In the genomic region with DNA sequence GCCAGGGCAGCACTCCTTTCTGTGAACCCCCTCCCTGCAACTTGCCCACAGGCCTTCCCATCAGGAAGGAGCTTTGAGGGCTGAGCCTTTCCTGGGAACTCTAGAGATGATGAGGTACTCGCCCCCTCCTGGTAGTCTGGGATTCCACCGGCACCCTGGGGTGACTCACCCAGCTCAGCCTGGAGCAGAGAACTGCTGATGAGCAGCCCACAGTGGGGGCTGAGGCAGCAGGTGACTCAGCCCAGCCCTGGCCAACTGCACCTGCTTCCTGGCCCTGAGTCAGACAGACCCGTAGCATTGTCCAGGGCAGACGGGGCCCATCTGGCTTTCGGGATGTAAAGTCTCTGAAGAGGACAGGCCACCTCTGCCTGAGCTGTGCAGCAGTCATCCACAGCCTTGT, we compare ENCODE assay signal across 12 mouse cellular contexts. TPM values are rescaled to one million over a fixed set of nuclear protein-coding genes. Genes with fewer than 3 reads are reported as not detected.
DNase-seq lines count a peak whose midpoint lies in the region; ATAC-seq and TF ChIP-seq lines count a peak whose summit lies in the region.
"Had no signal": no experiment of that assay in that cellular context is flagged by ENCODE, and none has a peak within 500 bp of the region (broad histone marks: within the 10 kb centered on the region; RNA-seq: fewer than 3 reads in every experiment).

No protein-coding gene starts in this region.

- no peak overlapping the region for H3K27ac ChIP-seq in layer of hippocampus, adult 2 months
- no peak overlapping the region for H3K27ac ChIP-seq in limb, embryonic 10.5 days
- H3K27ac ChIP-seq in forebrain, embryonic 11.5 days (ENCODE audit: low read depth, low read length), result no peak overlapping the region
- H3K27ac ChIP-seq: liver, embryonic 13.5 days; midbrain, embryonic 10.5 days had no signal

- no peaks in the 10 kb centered on the region for H3K36me3 ChIP-seq in limb, embryonic 10.5 days
- H3K36me3 ChIP-seq in forebrain, embryonic 11.5 days (ENCODE audit: control insufficient read depth, insufficient read depth, low read length), result no peaks in the 10 kb centered on the region
- H3K36me3 ChIP-seq: liver, embryonic 13.5 days; midbrain, embryonic 10.5 days had no signal

- WGBS in limb, embryonic 10.5 days, result 65% methylated on average over 5 of the region's 5 CpGs
- 68% methylated on average over 5 of the region's 5 CpGs for WGBS in forebrain, embryonic 11.5 days

- no peak for ATAC-seq in forebrain, embryonic 11.5 days (replicated peaks; ENCODE audit: low FRiP score)

- no peak overlapping the region for H3K4me2 ChIP-seq in forebrain, embryonic 11.5 days (ENCODE audit: low read depth, low read length, severe bottlenecking)
- H3K4me2 ChIP-seq: liver, embryonic 13.5 days had no signal

- no peaks in the 10 kb centered on the region for H3K9me3 ChIP-seq in limb, embryonic 10.5 days (replicated peaks)
- H3K9me3 ChIP-seq in forebrain, embryonic 11.5 days (ENCODE audit: control insufficient read depth, low read length), result no peaks in the 10 kb centered on the region
- H3K9me3 ChIP-seq: liver, embryonic 13.5 days; midbrain, embryonic 10.5 days had no signal

- intact Hi-C loops in left cerebral cortex, postnatal 36 days (cut with DNase I), result no loop called here

- DNase-seq in layer of hippocampus, adult 2 months (ENCODE audit: low spot score in 2 of 2), result peak; percentile 26 to 27
- no peak for DNase-seq in layer of hippocampus, postnatal 36 days
- DNase-seq in MN1 (ENCODE audit: low spot score), result peak; percentile 74
- peak; percentile 88 for DNase-seq in brain, adult 2 months (ENCODE audit: low read depth, low spot score)
- peak; percentile 28 to 55 for DNase-seq in left cerebral cortex, postnatal 36 days (ENCODE audit: low spot score in 2 of 2)
- DNase-seq in limb, embryonic 10.5 days (ENCODE audit: low spot score), result no peak
- DNase-seq in forebrain, embryonic 11.5 days (ENCODE audit: low spot score), result no peak
- DNase-seq in thymus, postnatal 4 days, result no peak
- DNase-seq: heart, adult 11 months; liver, embryonic 13.5 days; thymus, postnatal 14 days had no signal

- no peak overlapping the region for H3K9ac ChIP-seq in forebrain, embryonic 11.5 days (ENCODE audit: low read length)
- H3K9ac ChIP-seq: liver, embryonic 13.5 days had no signal

- TF ChIP-seq CTCF in layer of hippocampus, adult 2 months (conservative IDR thresholded peaks at IDR 0.05), result peak; percentile 47

- peaks cover 26% of the 10 kb centered on the region for H3K27me3 ChIP-seq in limb, embryonic 10.5 days (ENCODE audit: low read depth, poor library complexity, severe bottlenecking)
- peaks cover 10% of the 10 kb centered on the region for H3K27me3 ChIP-seq in forebrain, embryonic 11.5 days (ENCODE audit: control insufficient read depth, insufficient read depth, low read length)

- H3K4me3 ChIP-seq in layer of hippocampus, adult 2 months, result no peak overlapping the region
- H3K4me3 ChIP-seq in limb, embryonic 10.5 days, result no peak overlapping the region
- H3K4me3 ChIP-seq in forebrain, embryonic 11.5 days (ENCODE audit: low read depth, low read length), result no peak overlapping the region
- H3K4me3 ChIP-seq: liver, embryonic 13.5 days; midbrain, embryonic 10.5 days had no signal

- peaks cover 6% of the 10 kb centered on the region for H3K4me1 ChIP-seq in limb, embryonic 10.5 days
- H3K4me1 ChIP-seq in forebrain, embryonic 11.5 days (replicated peaks; ENCODE audit: control insufficient read depth, insufficient read depth, low read length), result 0 out of 2 replicates have a peak, but pooled peaks cover 2% of the 10 kb centered on the region

RNA-seq across cellular contexts. Expression of a gene that starts 4.9 kb away (rescaled TPM):
- total RNA-seq in layer of hippocampus, adult 2 months (2021), result under 1 TPM in 1 of 2 experiments, not detected in 1; 0.79 TPM
- total RNA-seq in layer of hippocampus, postnatal 36 days (2021), result 1 to 10 TPM; 1.0 to 1.1 TPM
- under 1 TPM in 1 of 2 experiments, not detected in 1; 0.52 TPM for total RNA-seq in left cerebral cortex, postnatal 36 days (2021)
- 1.6 TPM in 2 replicates for polyA plus RNA-seq in limb, embryonic 10.5 days (2016; fragmentation: Nextera tagmentation; extraction: Ambion mirVana)
- polyA plus RNA-seq in forebrain, embryonic 11.5 days (2014; fragmentation: Nextera tagmentation; extraction: Ambion mirVana), result 1.1 TPM in 2 replicates
- polyA plus RNA-seq: liver, embryonic 13.5 days had no signal

RNA-seq across cellular contexts. Expression of a gene that starts 30.6 kb away (rescaled TPM):
- total RNA-seq in layer of hippocampus, adult 2 months (2021), result under 1 TPM; 0.20 to 0.33 TPM
- under 1 TPM; 0.18 to 0.52 TPM for total RNA-seq in layer of hippocampus, postnatal 36 days (2021)
- under 1 TPM; 0.20 to 0.48 TPM for total RNA-seq in left cerebral cortex, postnatal 36 days (2021)
- polyA plus RNA-seq in limb, embryonic 10.5 days (2016; fragmentation: Nextera tagmentation; extraction: Ambion mirVana), result 0.20 TPM in 2 replicates
- 0.27 and 0.29 TPM in 2 replicates for polyA plus RNA-seq in forebrain, embryonic 11.5 days (2014; fragmentation: Nextera tagmentation; extraction: Ambion mirVana)

Comparison
In these comparisons a context has a peak if more than half of its experiments do, and no peak if none do; other contexts are left out.
1. DNase-seq: peak in layer of hippocampus, adult 2 months (2 of 2), MN1 (single experiment), brain, adult 2 months (single experiment) and left cerebral cortex, postnatal 36 days (2 of 2); none in layer of hippocampus, postnatal 36 days (0 of 2), limb, embryonic 10.5 days (single experiment), forebrain, embryonic 11.5 days (single experiment) and thymus, postnatal 4 days (single experiment).